In genomic region chr15:84072226-84072625, GRCm38 (mm10) we compare ENCODE assay signal across 9 mouse cellular contexts. TPM values are rescaled to one million over a fixed set of nuclear protein-coding genes. Genes with fewer than 3 reads are reported as not detected.
DNase-seq lines count a peak whose midpoint lies in the region; ATAC-seq and TF ChIP-seq lines count a peak whose summit lies in the region.
"Had no signal": no experiment of that assay in that cellular context is flagged by ENCODE, and none has a peak within 500 bp of the region (broad histone marks: within the 10 kb centered on the region; RNA-seq: fewer than 3 reads in every experiment).

No protein-coding gene starts in this region.

- H3K4me2 ChIP-seq in forebrain, embryonic 11.5 days (ENCODE audit: low read depth, low read length, severe bottlenecking), result no peak overlapping the region
- no peak overlapping the region for H3K4me2 ChIP-seq in liver, postnatal 0 days (ENCODE audit: low read depth, low read length)

- H3K9ac ChIP-seq in forebrain, embryonic 11.5 days (ENCODE audit: low read length), result no peak overlapping the region
- H3K9ac ChIP-seq in liver, postnatal 0 days (replicated peaks), result no peak overlapping the region

- no peak overlapping the region for H3K4me3 ChIP-seq in forebrain, embryonic 11.5 days (ENCODE audit: low read depth, low read length)
- H3K4me3 ChIP-seq in liver, postnatal 0 days (ENCODE audit: low read depth, low read length), result no peak overlapping the region

- no peak for TF ChIP-seq EP300 in liver, postnatal 0 days (IDR thresholded peaks at IDR 0.05; ENCODE audit: low read depth)

- no peak for TF ChIP-seq POLR2A in brain, embryonic 14.5 days (IDR thresholded peaks at IDR 0.05; ENCODE audit: borderline replicate concordance, extremely low read depth, insufficient read depth, insufficient read length, poor library complexity, severe bottlenecking)

- peak; percentile 72 for TF ChIP-seq CTCF in brain, embryonic 14.5 days (IDR thresholded peaks at IDR 0.05; ENCODE audit: borderline replicate concordance, extremely low read depth, insufficient read depth, insufficient read length)
- peak; percentile 60 for TF ChIP-seq CTCF in liver, postnatal 0 days (IDR thresholded peaks at IDR 0.05; ENCODE audit: low read depth)

- H3K36me3 ChIP-seq in forebrain, embryonic 11.5 days (ENCODE audit: control insufficient read depth, insufficient read depth, low read length), result no peaks in the 10 kb centered on the region
- H3K36me3 ChIP-seq in liver, postnatal 0 days (replicated peaks; ENCODE audit: insufficient read depth, low read length), result no peaks in the 10 kb centered on the region

- peak; percentile 21 to 71 for DNase-seq in adrenal gland, adult (ENCODE audit: inconsistent age in 2 of 2, low spot score in 1 of 2)
- no peak for DNase-seq in adrenal gland, adult 8-10 months
- peak; percentile 57 for DNase-seq in 3T3-L1 (ENCODE audit: low read depth, low spot score)
- DNase-seq in brain, embryonic 14.5 days (ENCODE audit: low read depth), result peak; percentile 90
- peak; percentile 84 for DNase-seq in forebrain, embryonic 11.5 days (ENCODE audit: low spot score)
- peak; percentile 53 for DNase-seq in hindlimb bud, embryonic 11.5 days (ENCODE audit: extremely low spot score, low read depth, low spot score)
- DNase-seq in liver, postnatal 0 days, result peak; percentile 69
- DNase-seq in right cerebral cortex, postnatal 4 days, result peak; percentile 94

- no peaks in the 10 kb centered on the region for H3K9me3 ChIP-seq in forebrain, embryonic 11.5 days (ENCODE audit: control insufficient read depth, low read length)
- H3K9me3 ChIP-seq in liver, postnatal 0 days (ENCODE audit: low read length), result no peaks in the 10 kb centered on the region

- WGBS in forebrain, embryonic 11.5 days, result 30% methylated on average over 7 of the region's 7 CpGs
- WGBS in liver, postnatal 0 days (ENCODE audit: insufficient replicate concordance), result 37% methylated on average over 7 of the region's 7 CpGs

- H3K27ac ChIP-seq in forebrain, embryonic 11.5 days (ENCODE audit: low read depth, low read length), result no peak overlapping the region
- H3K27ac ChIP-seq in liver, postnatal 0 days (ENCODE audit: low read depth), result no peak overlapping the region

- H3K27me3 ChIP-seq in forebrain, embryonic 11.5 days (ENCODE audit: control insufficient read depth, insufficient read depth, low read length), result peaks cover 11% of the 10 kb centered on the region; the same call in 1 of the 2 replicates
- peaks cover 40% of the 10 kb centered on the region for H3K27me3 ChIP-seq in liver, postnatal 0 days (ENCODE audit: insufficient read depth, low read length)

- no peak for ATAC-seq in forebrain, embryonic 11.5 days (replicated peaks; ENCODE audit: low FRiP score)
- ATAC-seq in liver, postnatal 0 days, result no peak

- H3K4me1 ChIP-seq in forebrain, embryonic 11.5 days (replicated peaks; ENCODE audit: control insufficient read depth, insufficient read depth, low read length), result peaks cover 5% of the 10 kb centered on the region
- no peaks in the 10 kb centered on the region for H3K4me1 ChIP-seq in liver, postnatal 0 days (ENCODE audit: insufficient read depth)

RNA-seq across cellular contexts. Expression of gene Efcab6, which starts 7.0 kb away (rescaled TPM):
- under 1 TPM in 1 of 4 experiments, not detected in 3; 0.38 TPM for total RNA-seq in adrenal gland, adult 8-10 months (2022)
- 1.1 and 1.5 TPM in 2 replicates for polyA plus RNA-seq in brain, embryonic 14.5 days (2012; rRNA removed)
- polyA plus RNA-seq in forebrain, embryonic 11.5 days (2014; fragmentation: Nextera tagmentation; extraction: Ambion mirVana), result 0.20 and 0.32 TPM in 2 replicates
- polyA plus RNA-seq in liver, postnatal 0 days (2015; fragmentation: Nextera tagmentation; extraction: Ambion mirVana), result not detected in 2 replicates

RNA-seq across cellular contexts. Expression of gene Sult4a1, which starts 33.3 kb away (rescaled TPM):
- total RNA-seq in adrenal gland, adult 8-10 months (2022), result 1 to 10 TPM; 5.7 to 8.2 (median 6.0) TPM
- polyA plus RNA-seq in brain, embryonic 14.5 days (2012; rRNA removed), result 96.9 and 102 TPM in 2 replicates
- polyA plus RNA-seq in forebrain, embryonic 11.5 days (2014; fragmentation: Nextera tagmentation; extraction: Ambion mirVana), result 9.7 and 11.8 TPM in 2 replicates
- polyA plus RNA-seq in liver, postnatal 0 days (2015; fragmentation: Nextera tagmentation; extraction: Ambion mirVana), result 0.06 TPM in 1 of 2 replicates, not detected in the other

RNA-seq across cellular contexts. Expression of gene Pnpla5, which starts 50.7 kb away (rescaled TPM):
- under 1 TPM in 1 of 4 experiments, not detected in 3; 0.13 TPM for total RNA-seq in adrenal gland, adult 8-10 months (2022)
- polyA plus RNA-seq in brain, embryonic 14.5 days (2012; rRNA removed), result not detected in 2 replicates
- not detected in 2 replicates for polyA plus RNA-seq in forebrain, embryonic 11.5 days (2014; fragmentation: Nextera tagmentation; extraction: Ambion mirVana)
- polyA plus RNA-seq in liver, postnatal 0 days (2015; fragmentation: Nextera tagmentation; extraction: Ambion mirVana), result 0.05 TPM in 1 of 2 replicates, not detected in the other
- polyA plus RNA-seq: limb, embryonic 14.5 days had no signal

Comparison
In these comparisons a context has a peak if more than half of its experiments do, and no peak if none do; other contexts are left out.
1. RNA of gene Sult4a1, which starts 33.3 kb away (polyA plus RNA-seq): 96.9 to 102 TPM in brain, embryonic 14.5 days and 9.7 to 11.8 TPM in forebrain, embryonic 11.5 days; 0.06 TPM in liver, postnatal 0 days; every median in the first group is over 10 times any median in the second.